Mouse (Mus musculus): Measurements from ENCODE around the gene Slfn9.

GRCm38 (mm10) chr11:82989357-82989756, 2.3 kb downstream of the Slfn9 start:
- TF ChIP-seq SRF (IDR thresholded peaks at IDR 0.05; ENCODE audit: control insufficient read depth, insufficient read length, low read depth) (no peak), TCF12 (IDR thresholded peaks at IDR 0.05; ENCODE audit: insufficient read depth, poor library complexity, severe bottlenecking) (no peak), POLR2A (IDR thresholded peaks at IDR 0.05; ENCODE audit: insufficient read length, low read depth) (no peak), POLR2AphosphoS2 (IDR thresholded peaks at IDR 0.05; ENCODE audit: insufficient read length, low read depth) (no peak), USF1 (IDR thresholded peaks at IDR 0.05; ENCODE audit: low read depth) (no peak)
